Mouse (Mus musculus): ENCODE measurements around the gene Elovl7. TPM values are rescaled to one million over a fixed set of nuclear protein-coding genes. Genes with fewer than 3 reads are reported as not detected.

The Elovl7 gene
- polyA plus RNA-seq, 1 experiment from 2014 or later: 19.9 TPM

GRCm38 (mm10) chr13:108251106-108251505, 36.9 kb downstream of the Elovl7 start:
- Histone ChIP-seq H3K27me3 (replicated peaks) (no peaks in the 10 kb centered on the region), H3K9me3 (no peaks in the 10 kb centered on the region), H3K9ac (no peak overlapping the region), H3K4me1 (replicated peaks) (no peaks in the 10 kb centered on the region), H3K27ac (no peak overlapping the region), H3K36me3 (no peaks in the 10 kb centered on the region), H3K4me3 (replicated peaks) (no peak overlapping the region), H3K4me2 (replicated peaks) (no peak overlapping the region)
- ATAC-seq: no peak
- WGBS: 64% methylated on average over 5 of the region's 5 CpGs

- H3K4me2 ChIP-seq (replicated peaks): no peak overlapping the region
- WGBS: 70% methylated on average over 5 of the region's 5 CpGs
- H3K4me3 ChIP-seq (replicated peaks): no peak overlapping the region
- no peak overlapping the region for H3K27ac ChIP-seq
- no peaks in the 10 kb centered on the region for H3K27me3 ChIP-seq (replicated peaks)
- H3K9me3 ChIP-seq: no peaks in the 10 kb centered on the region
- no peak overlapping the region for H3K9ac ChIP-seq
- no peaks in the 10 kb centered on the region for H3K36me3 ChIP-seq
- ATAC-seq: no peak
- no peaks in the 10 kb centered on the region for H3K4me1 ChIP-seq (replicated peaks)
These were observed 39.8 kb downstream of the Elovl7 start for GRCm38 (mm10) chr13:108253977-108254376.

GRCm38 (mm10) chr13:108263042-108263441, 48.8 kb downstream of the Elovl7 start:
- no peak overlapping the region for H3K4me2 ChIP-seq (replicated peaks)
- no peak for ATAC-seq
- 70% methylated on average over 8 of the region's 8 CpGs for WGBS
- no peaks in the 10 kb centered on the region for H3K4me1 ChIP-seq (replicated peaks)
- no peaks in the 10 kb centered on the region for H3K36me3 ChIP-seq
- no peaks in the 10 kb centered on the region for H3K9me3 ChIP-seq
- no peak overlapping the region for H3K9ac ChIP-seq
- H3K27ac ChIP-seq: no peak overlapping the region
- H3K4me3 ChIP-seq (replicated peaks): no peak overlapping the region
- no peaks in the 10 kb centered on the region for H3K27me3 ChIP-seq (replicated peaks)

GRCm38 (mm10) chr13:108265394-108265793, 51.2 kb downstream of the Elovl7 start:
- ATAC-seq: no peak
- Histone ChIP-seq H3K27ac (no peak overlapping the region), H3K36me3 (no peaks in the 10 kb centered on the region), H3K9ac (no peak overlapping the region), H3K4me2 (replicated peaks) (no peak overlapping the region), H3K4me3 (replicated peaks) (no peak overlapping the region), H3K4me1 (replicated peaks) (no peaks in the 10 kb centered on the region), H3K27me3 (replicated peaks) (no peaks in the 10 kb centered on the region), H3K9me3 (no peaks in the 10 kb centered on the region)
- 78% methylated on average over 4 of the region's 4 CpGs for WGBS

- 57% methylated on average over 9 of the region's 9 CpGs for WGBS
- Histone ChIP-seq H3K4me1 (replicated peaks) (peaks cover 6% of the 10 kb centered on the region; the same call in 1 of the 2 replicates), H3K9ac (no peak overlapping the region), H3K27me3 (replicated peaks) (no peaks in the 10 kb centered on the region), H3K36me3 (no peaks in the 10 kb centered on the region), H3K9me3 (no peaks in the 10 kb centered on the region), H3K4me3 (replicated peaks) (no peak overlapping the region), H3K4me2 (replicated peaks) (no peak overlapping the region), H3K27ac (no peak overlapping the region)
- no peak for ATAC-seq
These were observed 53.8 kb downstream of the Elovl7 start for GRCm38 (mm10) chr13:108267841-108268634.

GRCm38 (mm10) chr13:108271458-108272148, 57.4 kb downstream of the Elovl7 start:
- Histone ChIP-seq H3K4me3 (replicated peaks) (no peak overlapping the region), H3K27me3 (replicated peaks) (no peaks in the 10 kb centered on the region), H3K27ac (no peak overlapping the region), H3K4me2 (replicated peaks) (no peak overlapping the region), H3K4me1 (replicated peaks) (peaks cover 8% of the 10 kb centered on the region; the same call in 1 of the 2 replicates), H3K9me3 (no peaks in the 10 kb centered on the region), H3K36me3 (no peaks in the 10 kb centered on the region), H3K9ac (no peak overlapping the region)
- WGBS: 29% methylated on average over 7 of the region's 7 CpGs
- peak; percentile 88 for ATAC-seq

GRCm38 (mm10) chr13:108272332-108272731, 58.1 kb downstream of the Elovl7 start:
- WGBS: 66% methylated on average over 8 of the region's 8 CpGs
- no peak overlapping the region for H3K9ac ChIP-seq
- ATAC-seq: 0 out of 2 replicates have a peak, but pooled peaks have one; percentile 18
- H3K27me3 ChIP-seq (replicated peaks): no peaks in the 10 kb centered on the region
- no peak overlapping the region for H3K4me3 ChIP-seq (replicated peaks)
- no peaks in the 10 kb centered on the region for H3K9me3 ChIP-seq
- H3K27ac ChIP-seq: no peak overlapping the region
- H3K36me3 ChIP-seq: no peaks in the 10 kb centered on the region
- H3K4me2 ChIP-seq (replicated peaks): no peak overlapping the region
- peaks cover 8% of the 10 kb centered on the region; the same call in 1 of the 2 replicates for H3K4me1 ChIP-seq (replicated peaks)

GRCm38 (mm10) chr13:108273034-108273433, 58.8 kb downstream of the Elovl7 start:
- Histone ChIP-seq H3K4me1 (replicated peaks) (peaks cover 8% of the 10 kb centered on the region; the same call in 1 of the 2 replicates), H3K9me3 (no peaks in the 10 kb centered on the region), H3K4me3 (replicated peaks) (no peak overlapping the region), H3K4me2 (replicated peaks) (no peak overlapping the region), H3K36me3 (no peaks in the 10 kb centered on the region), H3K9ac (no peak overlapping the region), H3K27ac (no peak overlapping the region), H3K27me3 (replicated peaks) (no peaks in the 10 kb centered on the region)
- 0 out of 2 replicates have a peak, but pooled peaks have one; percentile 14 for ATAC-seq
- WGBS: 61% methylated on average over 15 of the region's 15 CpGs

- Histone ChIP-seq H3K4me1 (replicated peaks) (peaks cover 8% of the 10 kb centered on the region; the same call in 1 of the 2 replicates), H3K9me3 (no peaks in the 10 kb centered on the region), H3K4me3 (replicated peaks) (no peak overlapping the region), H3K4me2 (replicated peaks) (no peak overlapping the region), H3K27ac (no peak overlapping the region), H3K36me3 (no peaks in the 10 kb centered on the region), H3K9ac (no peak overlapping the region), H3K27me3 (replicated peaks) (no peaks in the 10 kb centered on the region)
- 68% methylated on average over 5 of the region's 5 CpGs for WGBS
- ATAC-seq: no peak
These were observed 59.3 kb downstream of the Elovl7 start for GRCm38 (mm10) chr13:108273456-108273855.

- Histone ChIP-seq H3K4me2 (replicated peaks) (no peak overlapping the region), H3K36me3 (no peaks in the 10 kb centered on the region), H3K27ac (no peak overlapping the region), H3K4me3 (replicated peaks) (no peak overlapping the region), H3K9me3 (no peaks in the 10 kb centered on the region), H3K27me3 (replicated peaks) (no peaks in the 10 kb centered on the region), H3K4me1 (replicated peaks) (peaks cover 8% of the 10 kb centered on the region; the same call in 1 of the 2 replicates), H3K9ac (no peak overlapping the region)
- WGBS: 61% methylated on average over 1 of the region's 1 CpGs
- no peak for ATAC-seq
These were observed 62.4 kb downstream of the Elovl7 start for GRCm38 (mm10) chr13:108276561-108276960.

GRCm38 (mm10) chr13:108277320-108277719, 63.1 kb downstream of the Elovl7 start:
- ATAC-seq: no peak
- no peaks in the 10 kb centered on the region for H3K9me3 ChIP-seq
- no peak overlapping the region for H3K27ac ChIP-seq
- no peak overlapping the region for H3K4me3 ChIP-seq (replicated peaks)
- H3K4me2 ChIP-seq (replicated peaks): no peak overlapping the region
- WGBS: 88% methylated on average over 7 of the region's 7 CpGs
- H3K36me3 ChIP-seq: no peaks in the 10 kb centered on the region
- H3K9ac ChIP-seq: no peak overlapping the region
- H3K27me3 ChIP-seq (replicated peaks): no peaks in the 10 kb centered on the region
- H3K4me1 ChIP-seq (replicated peaks): peaks cover 3% of the 10 kb centered on the region; the same call in 1 of the 2 replicates

GRCm38 (mm10) chr13:108278592-108278991, 64.4 kb downstream of the Elovl7 start:
- 51% methylated on average over 6 of the region's 6 CpGs for WGBS
- no peak overlapping the region for H3K9ac ChIP-seq
- no peak overlapping the region for H3K4me3 ChIP-seq (replicated peaks)
- no peak overlapping the region for H3K4me2 ChIP-seq (replicated peaks)
- ATAC-seq: no peak
- H3K9me3 ChIP-seq: no peaks in the 10 kb centered on the region
- no peak overlapping the region for H3K27ac ChIP-seq
- H3K27me3 ChIP-seq (replicated peaks): no peaks in the 10 kb centered on the region
- no peaks in the 10 kb centered on the region for H3K4me1 ChIP-seq (replicated peaks)
- H3K36me3 ChIP-seq: no peaks in the 10 kb centered on the region
